Mouse (Mus musculus) kidney, postnatal 0 days (tissue): ENCODE data around the gene Olfr1009. TPM values are rescaled to one million over a fixed set of nuclear protein-coding genes. Genes with fewer than 3 reads are reported as not detected.
A peak's percentile ranks its signal among the peaks of the same experiment; 100 is the strongest.
"Not testable (repeated sequence)": the region's sequence is repeated elsewhere in the genome, so short reads cannot be mapped to it uniquely, and the experiment has no call there.

Experiments used
- ATAC-seq: fragments of 200-750 bp; cut with Nextera tagmentation; replicated peaks from 2 replicates; pipeline ENCODE4 v1.8.0; 2017; ENCODE audit warnings: low read depth, moderate number of reproducible peaks, moderate TSS enrichment, moderate library complexity; ENCODE audit not compliant: low FRiP score
- DNase-seq: peaks from one replicate; pipeline ENCODE4 v3.0.0-alpha.2; 2016; ENCODE audit warnings: low spot score
- H3K27ac ChIP-seq: fragments of 300-500 bp; sonication (generic); 2 replicates; pipeline ENCODE4 v1.5.1; 2014; ENCODE audit warnings: mild to moderate bottlenecking
- H3K27me3 ChIP-seq: fragments of 300-500 bp; sonication (generic); 2 replicates; pipeline ENCODE4 v1.6.1; 2014; ENCODE audit warnings: low read length, mixed read lengths; ENCODE audit not compliant: insufficient read depth
- H3K36me3 ChIP-seq: fragments of 300-500 bp; sonication (generic); 2 replicates; pipeline ENCODE4 v1.6.1; 2014; ENCODE audit warnings: low read length, mixed read lengths; ENCODE audit not compliant: insufficient read depth
- H3K4me1 ChIP-seq: fragments of 300-500 bp; sonication (generic); replicated peaks from 2 replicates; pipeline ENCODE4 v1.6.1; 2014; ENCODE audit warnings: antibody characterized with exemption, low read length, mixed read lengths; ENCODE audit not compliant: insufficient read depth
- H3K4me2 ChIP-seq: fragments of 300-500 bp; sonication (generic); 2 replicates; pipeline ENCODE4 v1.6.1; 2014; ENCODE audit warnings: mild to moderate bottlenecking, low read length, moderate library complexity, mixed read lengths
- H3K4me3 ChIP-seq: fragments of 300-500 bp; sonication (generic); replicated peaks from 2 replicates; pipeline ENCODE4 v1.5.1; 2014; ENCODE audit warnings: low read depth, low read length
- H3K9ac ChIP-seq: fragments of 300-500 bp; sonication (generic); 2 replicates; pipeline ENCODE4 v1.6.1; 2014; ENCODE audit warnings: low read depth, low read length
- H3K9me3 ChIP-seq: fragments of 300-500 bp; sonication (generic); replicated peaks from 2 replicates; pipeline ENCODE4 v1.6.1; 2016; ENCODE audit warnings: low read length, inconsistent platforms, mixed read lengths
- CTCF ChIP-seq: IDR thresholded peaks from 2 replicates; pipeline ENCODE4 v1.5.1; 2016; ENCODE audit warnings: antibody characterized with exemption, low read depth, mild to moderate bottlenecking, moderate library complexity
- WGBS: fragments of 180-500 bp; shearing (Covaris S2); extraction: QIAGEN DNeasy Blood & Tissue Kit; methylation state at CpG from one replicate; pipeline ENCODE4 v1.1.7; 2014; 5-methylcytosine and 5-hydroxymethylcytosine counted together
- polyA plus RNA-seq: library from polyadenylated mRNA; unstranded; fragments of >200 nt; fragmentation: Nextera tagmentation; extraction: Ambion mirVana; gene quantifications from 2 replicates; pipeline ENCODE4 v1.2.1, GENCODE M21; 2015

The Olfr1009 gene
- not detected in 2 replicates for polyA plus RNA-seq

DNA sequence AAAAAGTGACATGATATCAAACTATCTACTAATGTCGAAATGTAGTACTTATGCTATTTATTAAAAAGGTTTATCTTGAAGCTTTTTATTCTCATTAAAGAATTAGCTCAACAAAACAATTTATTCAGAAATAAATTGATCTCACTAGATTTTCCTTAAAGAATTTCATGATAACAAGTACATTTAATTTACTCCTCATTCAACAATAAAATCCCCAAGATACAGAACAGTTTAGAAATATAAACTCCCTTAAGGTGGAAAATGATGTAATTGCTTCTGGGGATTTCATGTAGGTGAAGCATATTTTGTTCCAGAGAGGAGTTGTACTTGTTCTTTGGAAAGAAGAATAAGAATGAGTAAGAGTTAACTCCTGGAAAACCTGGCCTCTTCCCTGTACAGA lies at the start of gene Olfr1009:
Gene Olfr1009 (plus strand): TSS at position 301 of the 400 bp plus-strand sequence.
- Histone ChIP-seq H3K4me2 (no peak within 1 kb of the TSS), H3K4me3 (no peak within 1 kb of the TSS), H3K9me3 (no peaks in the 10 kb centered on the region), H3K27ac (no peak within 1 kb of the TSS), H3K36me3 (no peaks in the 10 kb centered on the region), H3K9ac (no peak within 1 kb of the TSS), H3K27me3 (no peaks in the 10 kb centered on the region), H3K4me1 (no peaks in the 10 kb centered on the region)
- no peak for ATAC-seq
- TF ChIP-seq CTCF, result no peak
- WGBS, result 90% methylated on average over 1 of the region's 1 CpGs
- DNase-seq, result no peak

DNA sequence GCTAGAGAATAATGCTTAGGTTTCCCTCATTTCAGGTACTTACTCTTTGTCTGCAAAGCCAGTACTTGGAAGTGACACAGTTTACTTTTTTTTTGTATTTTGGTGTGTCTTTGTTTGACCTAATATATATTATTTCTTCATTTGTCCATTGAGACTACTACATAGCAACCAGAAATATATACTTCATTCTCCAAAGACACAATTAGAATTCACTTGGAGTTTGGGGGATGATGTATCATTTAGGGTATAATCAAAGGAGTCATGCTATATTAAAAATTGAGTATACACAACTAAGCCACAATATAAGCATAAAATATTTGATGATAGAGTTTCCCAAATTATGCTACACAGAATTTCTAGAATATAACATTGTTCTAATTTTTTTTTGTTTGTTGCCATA lies 36.6 kb upstream of the Olfr1009 start, which contains the start of gene Olfr1006:
Gene Olfr1006 (minus strand): TSS at position 101 of the 400 bp plus-strand sequence.
- Histone ChIP-seq H3K9ac (no peak within 1 kb of the TSS), H3K9me3 (no peaks in the 10 kb centered on the region), H3K4me3 (no peak within 1 kb of the TSS), H3K4me2 (no peak within 1 kb of the TSS), H3K4me1 (no peaks in the 10 kb centered on the region), H3K27me3 (no peaks in the 10 kb centered on the region), H3K36me3 (no peaks in the 10 kb centered on the region), H3K27ac (no peak within 1 kb of the TSS)
- no peak for DNase-seq
- ATAC-seq, result no peak
- TF ChIP-seq CTCF, result no peak

DNA sequence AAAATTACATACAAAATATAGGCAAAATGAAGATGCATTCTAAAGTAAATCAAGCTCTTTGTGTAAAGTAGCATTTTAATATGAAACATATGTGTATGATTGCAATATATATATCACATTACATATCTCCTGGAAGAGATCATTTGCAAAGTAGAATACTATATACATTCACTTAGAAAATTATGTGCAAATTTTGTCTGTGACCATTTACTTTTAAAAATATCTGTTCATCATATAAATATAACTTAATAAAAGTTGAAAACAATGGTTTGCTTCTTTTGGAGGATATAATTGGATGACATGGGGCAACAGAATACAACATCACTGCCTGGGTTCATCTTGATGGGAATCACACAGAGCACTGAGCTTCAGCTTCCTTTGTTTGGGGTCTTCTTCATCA lies 26.1 kb upstream of the Olfr1009 start, which contains the start of gene Olfr1008:
Gene Olfr1008 (plus strand): TSS at position 301 of the 400 bp plus-strand sequence.
- H3K36me3 ChIP-seq, result no peaks in the 10 kb centered on the region
- no peaks in the 10 kb centered on the region for H3K9me3 ChIP-seq
- DNase-seq (no peak), ATAC-seq (no peak)
- no peak within 1 kb of the TSS for H3K4me3 ChIP-seq
- no peak for TF ChIP-seq CTCF
- H3K9ac ChIP-seq, result no peak within 1 kb of the TSS
- no peak within 1 kb of the TSS for H3K4me2 ChIP-seq
- no peaks in the 10 kb centered on the region for H3K4me1 ChIP-seq
- no peaks in the 10 kb centered on the region for H3K27me3 ChIP-seq
- H3K27ac ChIP-seq, result no peak within 1 kb of the TSS

DNA sequence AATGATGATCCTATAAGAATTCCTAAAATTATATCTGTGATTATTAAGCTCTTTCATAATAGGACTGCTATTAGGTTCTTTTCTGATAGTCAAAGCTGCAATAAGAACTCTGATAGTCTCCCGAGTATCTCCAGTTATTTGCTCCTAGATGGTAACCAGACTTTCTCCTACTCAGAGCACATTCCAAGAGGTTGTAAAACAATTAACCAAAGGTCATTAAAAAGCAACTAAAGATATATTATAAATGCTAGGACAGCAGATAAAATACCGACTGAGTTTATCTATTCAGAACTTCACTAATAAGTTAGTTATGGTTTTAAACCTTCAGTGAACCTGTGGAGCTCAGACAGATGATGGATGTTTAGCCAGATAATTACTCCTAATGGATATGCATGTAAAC lies 4.5 kb upstream of the Olfr1009 start:
- H3K4me2 ChIP-seq, H3K9ac ChIP-seq, H3K4me3 ChIP-seq, H3K9me3 ChIP-seq, ATAC-seq, H3K4me1 ChIP-seq, H3K36me3 ChIP-seq, H3K27me3 ChIP-seq, DNase-seq, H3K27ac ChIP-seq: not testable (repeated sequence)
- 31% methylated on average over 2 of the region's 2 CpGs for WGBS

DNA sequence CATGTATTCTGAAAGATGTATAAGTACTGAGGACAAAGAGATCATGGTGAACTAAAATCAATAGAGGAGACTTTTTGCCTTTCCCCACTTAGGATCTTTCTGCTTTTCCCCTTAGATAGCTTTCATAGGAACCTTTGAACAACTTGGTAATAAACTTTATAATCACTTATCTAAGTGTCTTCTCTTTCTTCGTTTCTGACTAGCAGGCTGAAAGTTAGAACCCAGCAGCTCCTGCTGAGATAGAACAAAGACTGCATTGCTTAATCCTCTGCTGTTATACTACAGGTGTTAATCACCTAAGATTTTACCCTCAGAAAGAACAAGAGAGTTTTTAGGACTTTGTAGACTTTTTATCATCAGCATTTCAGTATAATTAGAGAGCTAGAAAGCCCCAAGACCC lies 4.1 kb upstream of the Olfr1009 start:
- Histone ChIP-seq H3K36me3 (no peaks in the 10 kb centered on the region), H3K9me3 (no peaks in the 10 kb centered on the region), H3K27me3 (no peaks in the 10 kb centered on the region), H3K27ac (no peak overlapping the region), H3K4me3 (no peak overlapping the region), H3K4me1 (no peaks in the 10 kb centered on the region), H3K4me2 (no peak overlapping the region), H3K9ac (no peak overlapping the region)
- no peak for TF ChIP-seq CTCF
- no peak for ATAC-seq
- no peak for DNase-seq
- 9% methylated on average over 1 of the region's 1 CpGs for WGBS

DNA sequence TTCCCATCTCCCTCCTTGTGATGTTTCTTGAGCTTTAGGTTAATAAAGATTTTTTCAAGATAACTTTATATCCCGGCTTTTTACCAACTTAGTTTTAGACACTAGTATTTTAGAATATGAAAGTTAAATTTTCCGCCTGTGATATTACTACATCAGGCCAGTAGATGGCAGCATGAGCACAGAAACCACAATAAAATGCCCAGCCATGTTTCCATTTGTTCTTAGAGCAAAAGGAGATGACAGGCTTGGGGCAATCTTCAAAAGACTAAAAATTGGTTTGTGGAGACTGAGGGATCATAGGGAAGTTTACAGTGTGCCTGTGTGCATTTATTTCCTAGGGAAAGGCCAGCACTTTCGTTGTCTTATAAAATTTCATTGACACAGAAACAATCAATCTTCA lies 10.6 kb downstream of the Olfr1009 start:
- H3K27ac ChIP-seq, result no peak overlapping the region
- H3K9me3 ChIP-seq, result no peaks in the 10 kb centered on the region
- H3K27me3 ChIP-seq, result no peaks in the 10 kb centered on the region
- no peak overlapping the region for H3K4me3 ChIP-seq
- H3K9ac ChIP-seq, result no peak overlapping the region
- DNase-seq, result peak; percentile 69
- no peak for ATAC-seq
- peak; percentile 85 for TF ChIP-seq CTCF
- no peaks in the 10 kb centered on the region for H3K36me3 ChIP-seq
- H3K4me1 ChIP-seq, result no peaks in the 10 kb centered on the region
- no peak overlapping the region for H3K4me2 ChIP-seq
- WGBS, result 15% methylated on average over 3 of the region's 3 CpGs

DNA sequence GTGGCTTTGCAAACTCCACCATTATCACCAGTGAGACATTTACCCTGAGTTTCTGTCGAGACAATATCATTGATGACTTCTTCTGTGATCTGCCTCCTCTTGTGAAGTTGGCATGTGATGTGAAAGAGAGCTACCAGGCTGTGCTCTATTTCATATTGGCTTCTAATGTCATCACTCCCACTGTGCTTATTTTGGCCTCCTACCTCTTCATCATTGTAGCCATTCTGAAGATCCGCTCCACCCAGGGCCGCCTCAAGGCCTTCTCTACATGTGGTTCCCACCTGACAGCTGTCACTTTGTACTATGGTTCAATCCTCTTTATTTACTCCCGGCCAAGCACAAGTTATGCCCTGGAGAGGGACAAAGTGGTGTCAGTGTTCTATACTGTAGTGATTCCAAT lies 38.6 kb downstream of the Olfr1009 start:
- Histone ChIP-seq H3K4me1 (no peaks in the 10 kb centered on the region), H3K36me3 (no peaks in the 10 kb centered on the region), H3K27ac (no peak overlapping the region), H3K4me2 (no peak overlapping the region), H3K9me3 (no peaks in the 10 kb centered on the region), H3K9ac (no peak overlapping the region), H3K4me3 (no peak overlapping the region), H3K27me3 (no peaks in the 10 kb centered on the region)
- WGBS, result 86% methylated on average over 4 of the region's 4 CpGs
- no peak for TF ChIP-seq CTCF
- DNase-seq (no peak), ATAC-seq (no peak)
